Mouse (Mus musculus) limb, embryonic 14.5 days (tissue): ENCODE measurements around the gene P4ha2. TPM values are rescaled to one million over a fixed set of nuclear protein-coding genes. Genes with fewer than 3 reads are reported as not detected.
A peak's percentile ranks its signal among the peaks of the same experiment; 100 is the strongest.

Experiments used
- ATAC-seq: fragments of 200-750 bp; cut with Nextera tagmentation; 2 replicates; pipeline ENCODE4 v1.8.0; 2017; ENCODE audit warnings: low read depth, moderate number of reproducible peaks, moderate TSS enrichment; ENCODE audit not compliant: low FRiP score
- DNase-seq: peaks from one replicate; pipeline ENCODE4 v3.0.0-alpha.2; 2015; ENCODE audit warnings: low spot score
- H3K27ac ChIP-seq: fragments of 300-500 bp; sonication (generic); replicated peaks from 2 replicates; pipeline ENCODE4 v1.5.1; 2014; ENCODE audit warnings: low read depth, mild to moderate bottlenecking, low read length, moderate library complexity, mixed read lengths
- H3K27me3 ChIP-seq: fragments of 300-500 bp; sonication (generic); 2 replicates; pipeline ENCODE4 v1.6.1; 2014; ENCODE audit warnings: low read length, mixed read lengths; ENCODE audit not compliant: control insufficient read depth, insufficient read depth
- H3K36me3 ChIP-seq: fragments of 300-500 bp; sonication (generic); 2 replicates; pipeline ENCODE4 v1.6.1; 2014; ENCODE audit warnings: mild to moderate bottlenecking, low read length, moderate library complexity, mixed read lengths; ENCODE audit not compliant: control insufficient read depth, insufficient read depth
- H3K4me1 ChIP-seq: fragments of 300-500 bp; sonication (generic); 2 replicates; pipeline ENCODE4 v1.6.1; 2014; ENCODE audit warnings: antibody characterized with exemption, low read length, mixed read lengths; ENCODE audit not compliant: control insufficient read depth, insufficient read depth
- H3K4me2 ChIP-seq: fragments of 300-500 bp; sonication (generic); replicated peaks from 2 replicates; pipeline ENCODE4 v1.6.1; 2014; ENCODE audit warnings: low read depth, mild to moderate bottlenecking, low read length, moderate library complexity; ENCODE audit not compliant: severe bottlenecking
- H3K4me3 ChIP-seq: fragments of 300-500 bp; sonication (generic); replicated peaks from 2 replicates; pipeline ENCODE4 v1.5.1; 2014; ENCODE audit warnings: low read length
- H3K9ac ChIP-seq: fragments of 300-500 bp; sonication (generic); 2 replicates; pipeline ENCODE4 v1.6.1; 2014; ENCODE audit warnings: mild to moderate bottlenecking, low read depth, low read length, moderate library complexity; ENCODE audit not compliant: severe bottlenecking
- H3K9me3 ChIP-seq: fragments of 300-500 bp; sonication (generic); 2 replicates; pipeline ENCODE4 v1.6.1; 2016; ENCODE audit warnings: low read length; ENCODE audit not compliant: control insufficient read depth
- POLR2A ChIP-seq: fragments of 200-500 bp; IDR thresholded peaks from 2 replicates; pipeline ENCODE4 v1.8.0; 2012; ENCODE audit warnings: inconsistent platforms, mild to moderate bottlenecking, moderate library complexity, borderline replicate concordance; ENCODE audit not compliant: insufficient read depth, insufficient read length; ENCODE audit errors: extremely low read depth
- WGBS: fragments of 180-500 bp; shearing (Covaris S2); extraction: QIAGEN DNeasy Blood & Tissue Kit; methylation state at CpG from one replicate; pipeline ENCODE4 v1.1.7; 2014; 5-methylcytosine and 5-hydroxymethylcytosine counted together
- polyA plus RNA-seq, 2 experiments: library from polyadenylated mRNA; depleted of rRNA in 1 of 2; stranded (reverse) in 1 of 2; unstranded in 1 of 2; fragments of >200 nt; fragmentation: Nextera tagmentation in 1 of 2; extraction: Ambion mirVana in 1 of 2; gene quantifications; 2 replicates each; pipeline versions ENCODE4 v1.2.1 to v1.2.3; 2012 to 2014

Gene P4ha2
- polyA plus RNA-seq, 2 experiments: 94.1 to 106 TPM

DNA sequence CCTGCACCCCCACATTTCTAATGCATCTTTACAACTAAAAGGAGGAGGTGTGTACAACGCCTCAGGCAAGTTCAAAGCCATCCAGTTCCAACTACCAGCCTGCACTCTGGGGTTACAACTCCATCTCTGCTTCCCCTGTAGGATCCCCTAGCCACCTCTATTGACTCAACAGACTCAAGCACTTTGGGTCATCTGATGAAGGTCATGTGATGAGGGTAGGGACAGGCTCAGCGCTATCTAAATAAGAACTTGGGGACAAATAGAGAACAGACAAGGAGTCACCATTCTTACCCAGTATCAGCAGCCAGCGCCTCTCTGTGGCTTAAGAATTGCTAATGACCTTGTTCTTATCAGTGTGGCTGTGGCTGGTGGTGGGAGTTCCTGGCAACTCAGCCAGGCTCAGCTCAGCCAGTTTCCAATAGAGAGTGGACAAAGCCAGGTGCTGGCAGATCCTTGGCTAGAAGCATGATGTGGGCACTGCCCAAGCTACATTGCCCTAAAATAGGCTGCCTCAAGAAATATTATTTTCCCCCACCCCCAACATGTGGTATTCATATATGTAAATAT lies 35.4 kb upstream of the P4ha2 start:
- Histone ChIP-seq H3K4me1 (peaks cover 78% of the 10 kb centered on the region), H3K4me2 (no peak overlapping the region), H3K36me3 (peaks cover 26% of the 10 kb centered on the region), H3K9me3 (no peaks in the 10 kb centered on the region), H3K4me3 (no peak overlapping the region), H3K9ac (no peak overlapping the region), H3K27me3 (no peaks in the 10 kb centered on the region), H3K27ac (no peak overlapping the region)
- DNase-seq (no peak), ATAC-seq (no peak)
- WGBS: 92% methylated on average over 3 of the region's 3 CpGs
- no peak for TF ChIP-seq POLR2A

DNA sequence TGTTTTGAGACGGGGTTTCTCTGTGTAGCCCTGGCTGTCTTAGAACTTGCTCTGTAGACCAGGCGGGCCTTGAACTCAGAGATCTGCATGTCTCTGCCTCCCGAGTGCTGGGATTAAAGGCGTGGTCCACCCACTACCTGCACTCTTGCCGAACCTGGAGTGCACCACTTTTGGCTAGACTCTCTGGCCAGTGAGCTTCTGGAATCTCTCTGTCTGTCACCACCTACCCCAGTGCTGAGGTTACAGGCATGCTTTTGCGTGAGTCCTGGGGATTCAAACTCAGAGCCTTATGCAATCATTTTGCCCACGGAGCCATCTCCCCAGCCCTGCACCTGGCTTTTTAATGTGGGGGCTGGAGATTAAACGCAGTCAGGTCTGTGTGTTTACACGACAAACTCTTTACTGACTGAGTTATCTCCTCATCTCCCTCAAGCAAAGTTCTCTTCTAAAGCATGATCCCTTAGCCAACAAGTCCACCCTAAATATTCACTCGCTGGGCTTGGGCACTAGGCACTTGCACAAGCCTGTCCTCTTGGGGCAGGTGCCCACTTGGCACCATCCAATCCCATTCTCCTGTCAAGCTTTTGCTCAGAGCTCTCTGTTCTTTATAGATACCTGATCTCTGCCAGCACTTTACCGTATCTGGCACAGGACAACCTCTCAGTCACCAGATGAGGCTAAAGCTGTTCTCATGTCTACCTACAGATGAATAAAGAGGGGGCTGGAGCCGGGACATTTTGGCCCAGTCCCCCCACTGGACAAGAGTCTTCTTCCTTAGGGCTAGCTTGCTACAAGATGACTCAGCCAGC lies 34.6 kb upstream of the P4ha2 start:
- Histone ChIP-seq H3K27me3 (no peaks in the 10 kb centered on the region), H3K27ac (no peak overlapping the region), H3K4me2 (no peak overlapping the region), H3K9ac (no peak overlapping the region), H3K4me3 (no peak overlapping the region), H3K4me1 (peaks cover 73% of the 10 kb centered on the region), H3K9me3 (no peaks in the 10 kb centered on the region), H3K36me3 (peaks cover 23% of the 10 kb centered on the region)
- WGBS: 87% methylated on average over 12 of the region's 12 CpGs
- ATAC-seq (no peak), DNase-seq (no peak)
- no peak for TF ChIP-seq POLR2A

DNA sequence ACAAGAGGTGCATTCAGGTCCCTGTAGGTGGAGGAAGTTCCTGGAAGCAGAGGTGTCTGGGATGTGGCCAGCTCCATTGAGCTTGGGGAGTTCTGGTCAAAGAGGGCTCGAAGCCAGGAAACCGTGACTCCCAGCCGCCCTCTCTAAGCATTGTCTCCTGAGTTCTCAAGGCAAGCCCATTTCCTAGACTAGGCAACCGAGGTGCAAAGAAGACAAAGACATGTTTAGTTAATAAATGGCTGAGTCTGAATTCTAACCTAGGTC lies 34.0 kb upstream of the P4ha2 start:
- ATAC-seq (no peak), DNase-seq (no peak)
- Histone ChIP-seq H3K9ac (no peak overlapping the region), H3K4me2 (no peak overlapping the region), H3K9me3 (no peaks in the 10 kb centered on the region), H3K27me3 (no peaks in the 10 kb centered on the region), H3K4me3 (no peak overlapping the region), H3K27ac (no peak overlapping the region), H3K4me1 (peaks cover 68% of the 10 kb centered on the region), H3K36me3 (peaks cover 23% of the 10 kb centered on the region)
- no peak for TF ChIP-seq POLR2A
- 83% methylated on average over 4 of the region's 4 CpGs for WGBS

DNA sequence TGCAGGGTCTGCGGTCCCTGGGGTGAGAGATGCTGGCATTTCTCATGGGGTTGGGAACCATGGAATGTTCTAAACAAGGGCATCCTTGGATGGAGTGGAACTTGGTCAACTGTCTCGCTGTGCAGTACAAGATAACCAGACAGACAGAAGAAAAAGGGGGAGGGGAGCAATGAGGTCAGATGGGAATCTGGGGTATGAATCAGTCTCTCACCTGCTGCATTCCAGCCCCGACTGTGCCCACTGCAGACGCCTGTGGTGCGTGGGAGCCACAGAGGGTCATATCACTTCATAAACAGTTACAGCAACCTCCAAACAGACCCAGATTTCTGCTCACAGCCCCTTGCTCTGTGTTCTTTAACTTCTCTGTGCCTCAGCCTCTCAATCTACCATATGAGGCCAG lies 33.5 kb upstream of the P4ha2 start:
- TF ChIP-seq POLR2A: no peak
- ATAC-seq (no peak), DNase-seq (no peak)
- peak overlapping the region; percentile 83 for H3K4me2 ChIP-seq
- peaks cover 63% of the 10 kb centered on the region for H3K4me1 ChIP-seq
- 0 out of 2 replicates have a peak overlapping the region, but pooled peaks have one; percentile 78 for H3K9ac ChIP-seq
- peaks cover 22% of the 10 kb centered on the region for H3K36me3 ChIP-seq
- no peak overlapping the region for H3K4me3 ChIP-seq
- H3K27me3 ChIP-seq: no peaks in the 10 kb centered on the region
- no peak overlapping the region for H3K27ac ChIP-seq
- no peaks in the 10 kb centered on the region for H3K9me3 ChIP-seq
- WGBS: 62% methylated on average over 5 of the region's 5 CpGs

DNA sequence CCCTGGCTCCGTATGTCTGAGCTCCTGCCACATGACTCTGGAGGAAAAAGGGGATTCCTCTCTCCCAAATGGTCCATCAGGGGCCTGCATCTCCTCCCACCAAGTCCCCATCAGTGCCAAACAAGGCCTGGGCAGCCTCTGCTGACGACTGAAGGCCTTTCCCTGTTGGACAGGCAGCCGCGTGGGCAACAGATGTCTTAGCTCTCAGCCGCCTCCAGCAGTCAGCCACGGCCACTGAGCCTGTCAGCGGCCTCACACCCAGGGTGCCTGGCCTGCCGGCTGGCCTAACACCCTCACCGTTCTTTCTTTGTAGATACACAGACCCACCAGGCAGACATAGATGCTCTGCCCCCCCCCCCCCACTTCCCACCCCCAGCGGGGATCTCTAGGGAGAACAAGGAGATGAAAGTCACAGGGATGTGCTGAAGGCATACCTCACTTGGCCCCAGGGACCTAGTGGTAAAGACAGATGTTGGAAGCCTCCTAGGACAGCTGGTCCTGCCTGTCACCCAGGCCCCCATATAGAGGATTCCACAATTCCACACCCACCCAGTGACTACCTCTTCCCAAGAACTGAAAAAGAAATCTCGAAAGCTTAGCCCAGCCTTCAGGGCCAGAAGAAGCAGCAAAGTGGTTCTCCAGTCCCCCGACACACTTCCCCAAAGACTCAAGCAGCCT lies 32.4 kb upstream of the P4ha2 start:
- WGBS: 6% methylated on average over 12 of the region's 12 CpGs
- Histone ChIP-seq H3K36me3 (peaks cover 16% of the 10 kb centered on the region; the same call in 1 of the 2 replicates), H3K4me1 (peaks cover 54% of the 10 kb centered on the region), H3K4me3 (peak overlapping the region; percentile 78), H3K27me3 (no peaks in the 10 kb centered on the region), H3K9ac (peak overlapping the region; percentile 78), H3K4me2 (peak overlapping the region; percentile 83), H3K9me3 (no peaks in the 10 kb centered on the region), H3K27ac (peak overlapping the region; percentile 79)
- TF ChIP-seq POLR2A: no peak
- peak; percentile 52 for DNase-seq
- peak; percentile 35 for ATAC-seq
